ENCODE assay signal across 8 mouse cellular contexts in the genomic region with DNA sequence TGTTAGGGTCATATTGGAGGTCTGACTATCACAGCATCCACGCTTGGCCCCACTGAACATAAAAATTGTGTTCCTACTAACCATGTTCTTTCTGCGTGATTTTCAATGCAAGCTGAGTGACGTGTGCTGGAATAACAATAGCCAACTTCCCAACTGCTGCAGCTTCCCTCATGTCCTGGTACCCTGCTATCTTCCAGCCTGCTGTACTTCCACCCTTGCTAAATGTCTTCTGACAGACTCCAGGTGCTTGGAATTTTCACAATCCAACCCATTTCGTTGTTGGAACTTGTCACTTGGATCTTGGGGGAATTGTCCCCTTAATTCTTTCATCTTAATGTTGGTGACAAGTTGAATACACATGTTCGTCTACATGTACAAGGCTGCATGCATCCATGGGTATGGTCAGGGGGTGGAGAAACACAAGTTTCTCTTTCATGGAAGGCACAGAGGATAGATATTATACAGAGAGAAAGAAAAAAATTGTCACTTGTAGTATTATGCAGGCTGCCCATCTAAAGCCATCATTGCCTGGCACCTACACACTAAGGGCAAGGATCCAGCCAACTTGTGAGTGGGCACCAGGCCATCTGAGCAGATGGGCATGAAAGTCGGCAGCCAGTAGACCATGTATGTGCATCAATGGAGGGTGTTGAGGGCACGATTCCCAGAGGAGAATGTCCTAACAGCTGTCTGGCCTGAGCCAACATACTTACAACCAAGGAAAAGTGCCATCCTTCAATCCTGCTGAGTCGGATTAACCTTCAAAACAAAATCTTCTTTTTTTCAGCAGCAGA.
DNase-seq lines count a peak whose midpoint lies in the region; ATAC-seq lines count a peak whose summit lies in the region.
"Had no signal": no experiment of that assay in that cellular context is flagged by ENCODE, and none has a peak within 500 bp of the region (broad histone marks: within the 10 kb centered on the region; RNA-seq: fewer than 3 reads in every experiment).

No protein-coding gene starts in this region.

- peak; percentile 72 for DNase-seq in brain, embryonic 18.5 days (ENCODE audit: low read depth, low spot score)
- peak; percentile 61 for DNase-seq in cerebellum, adult 9-10 months
- peak; percentile 19 to 54 for DNase-seq in gastrocnemius, postnatal 4 days (ENCODE audit: low spot score in 2 of 2)
- DNase-seq in left cerebral cortex, adult 9 months (ENCODE audit: low spot score in 2 of 2): peak; percentile 28 to 51
- no peak for DNase-seq in kidney, adult 18-20 months
- no peak for DNase-seq in MN1 (ENCODE audit: low spot score)

- ATAC-seq in megakaryocyte, adult 5-6 weeks (ENCODE audit: poor library complexity, severe bottlenecking): no peak
- ATAC-seq: Patski had no signal

Comparison
In these comparisons a context has a peak if more than half of its experiments do, and no peak if none do; other contexts are left out.
1. DNase-seq: peak in brain, embryonic 18.5 days (single experiment), cerebellum, adult 9-10 months (single experiment), gastrocnemius, postnatal 4 days (2 of 2) and left cerebral cortex, adult 9 months (2 of 2); none in kidney, adult 18-20 months (single experiment) and MN1 (single experiment).